Mouse (Mus musculus): ENCODE data around the gene Pou2af1.

DNA sequence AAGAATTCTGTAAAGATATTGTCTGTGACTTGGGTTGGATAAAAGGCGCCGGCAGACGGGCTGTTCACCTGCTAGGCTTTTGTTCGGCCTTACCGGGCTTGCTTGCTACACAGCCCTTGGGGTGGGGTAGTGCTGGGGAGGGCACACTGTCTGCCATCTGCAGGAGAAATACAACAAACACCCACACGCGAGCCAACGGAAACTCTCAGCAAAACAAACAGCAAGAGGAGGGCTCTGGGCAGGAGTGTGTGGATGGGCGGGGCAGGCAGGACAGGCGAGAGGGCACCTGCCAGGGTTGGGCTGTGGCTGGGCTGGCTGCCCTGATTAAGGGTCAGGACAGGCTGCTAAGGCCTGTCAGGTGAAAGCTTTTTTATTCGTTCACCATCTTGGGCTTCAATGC lies 45.6 kb upstream of the Pou2af1 start:
- TF ChIP-seq CTCF (IDR thresholded peaks at IDR 0.05; ENCODE audit: low read depth, low read length), result no peak
- no peak for TF ChIP-seq POLR2A (IDR thresholded peaks at IDR 0.05; ENCODE audit: insufficient read depth, low read length)
- no peak for TF ChIP-seq EP300 (IDR thresholded peaks at IDR 0.05; ENCODE audit: insufficient read depth, low read depth, low read length)

Data from ES-Bruce4 (cell line).